Mouse (Mus musculus): ENCODE measurements around the gene Pmpcb.

Pmpcb gene

DNA sequence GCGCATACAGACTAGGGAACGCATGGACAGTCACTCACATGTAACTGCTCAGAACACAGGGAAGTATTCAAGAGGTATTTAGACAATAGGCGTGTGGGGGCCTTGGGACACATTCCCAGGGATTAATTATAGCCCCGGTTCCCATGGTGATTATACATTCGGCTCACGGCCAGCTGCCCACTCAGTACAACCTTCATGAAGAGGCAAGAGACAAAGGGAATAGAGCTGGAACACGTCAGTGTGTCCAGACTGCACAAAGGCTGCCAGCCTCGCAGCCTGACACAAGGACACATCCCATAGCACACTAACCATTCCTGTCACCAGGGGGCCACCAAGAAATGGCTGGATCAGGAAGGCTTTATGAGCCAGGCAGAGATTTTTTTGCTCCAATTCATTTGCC lies 4.0 kb upstream of the Pmpcb start:
- no peak for DNase-seq

GRCm38 (mm10) chr5:21735100-21735499 lies 1.8 kb upstream of the Pmpcb start:
- DNase-seq, result no peak

GRCm38 (mm10) chr5:21735584-21735983 lies 1.4 kb upstream of the Pmpcb start:
- peak; percentile 26 to 55 for DNase-seq

- DNase-seq, result no peak
These were observed 895 bp upstream of the Pmpcb start for GRCm38 (mm10) chr5:21736046-21736445.

DNA sequence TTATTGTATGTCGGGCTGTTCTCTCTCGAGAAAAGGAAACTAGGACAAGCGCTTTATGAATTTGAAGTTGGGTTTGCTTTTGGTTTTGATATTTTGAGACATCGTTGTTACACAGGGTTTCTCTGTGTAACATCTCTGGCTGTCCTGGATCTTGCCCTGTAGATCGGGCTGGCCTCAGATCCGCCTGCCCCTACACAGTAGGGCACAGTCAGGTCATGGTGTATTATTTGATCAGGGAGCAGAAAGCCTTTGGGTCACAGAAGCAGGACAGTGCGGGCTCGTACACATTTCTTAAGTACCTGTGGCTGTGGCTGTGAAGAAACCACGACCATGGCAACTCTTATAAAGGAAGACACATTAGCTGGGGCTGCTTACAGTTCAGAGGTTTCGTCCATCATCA lies 679 bp downstream of the Pmpcb start:
- no peak for DNase-seq

DNA sequence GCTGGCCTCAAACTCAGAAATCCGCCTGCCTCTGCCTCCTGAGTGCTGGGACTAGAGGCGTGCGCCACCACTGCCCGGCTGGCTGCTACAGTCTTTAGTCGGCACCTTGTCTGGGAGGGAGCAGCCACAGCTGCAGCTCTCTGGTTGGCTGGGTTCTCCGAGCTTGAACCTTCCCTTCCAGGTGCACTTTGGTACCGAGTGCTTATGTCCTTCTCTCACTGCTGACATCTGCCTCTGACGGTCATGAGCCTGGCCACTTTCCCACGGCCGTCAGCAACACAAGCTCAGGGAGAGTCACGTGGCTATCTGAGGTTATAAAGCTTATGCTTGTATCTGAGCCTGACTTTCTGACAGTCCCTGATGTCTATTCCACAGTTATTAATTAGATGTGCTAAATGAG lies 2.2 kb downstream of the Pmpcb start:
- DNase-seq, result no peak

GRCm38 (mm10) chr5:21739881-21740280 lies 2.9 kb downstream of the Pmpcb start:
- no peak for DNase-seq

DNA sequence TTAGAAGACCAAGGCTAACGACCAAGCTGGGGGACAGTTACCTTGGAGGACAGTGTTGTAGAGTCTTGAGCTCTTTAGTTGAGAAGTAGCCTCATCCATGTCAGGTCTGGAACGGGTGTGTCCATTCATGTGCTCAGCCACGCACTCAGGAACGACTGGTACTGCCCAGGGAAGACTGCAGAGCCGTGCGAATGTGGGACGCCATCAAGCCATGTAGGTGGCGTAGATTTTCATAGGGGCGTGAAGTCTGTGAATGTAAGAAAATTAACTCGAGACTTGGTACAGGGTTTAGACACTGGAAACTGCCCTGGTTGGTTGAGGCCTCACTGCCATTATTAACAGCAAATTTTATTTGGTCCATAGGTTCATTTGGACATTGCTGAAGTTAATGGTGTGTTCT lies 6.7 kb downstream of the Pmpcb start:
- DNase-seq, result no peak

DNA sequence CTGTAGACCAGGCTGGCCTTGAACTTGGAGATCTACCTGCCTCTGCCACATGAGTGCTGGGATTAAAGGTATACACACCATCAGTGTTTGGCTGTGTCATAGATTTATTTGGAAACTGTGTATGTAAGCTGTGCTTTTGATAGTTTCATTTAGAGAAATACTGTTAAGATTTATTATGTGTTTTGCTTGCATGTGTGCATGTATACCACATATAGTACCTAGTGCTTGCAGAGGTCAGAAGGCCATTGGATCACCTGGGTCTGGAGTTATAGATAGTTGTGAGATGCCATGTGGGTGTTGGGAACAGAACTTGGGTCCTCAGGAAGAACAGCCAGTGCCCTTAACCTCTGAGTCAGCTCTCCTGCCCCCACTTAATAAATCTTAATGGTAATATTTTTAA lies 7.7 kb downstream of the Pmpcb start:
- DNase-seq, result no peak

- no peak for DNase-seq
These were observed 9.0 kb downstream of the Pmpcb start for GRCm38 (mm10) chr5:21745966-21746365.

GRCm38 (mm10) chr5:21768506-21768905 lies 31.6 kb downstream of the Pmpcb start:
- no peak for DNase-seq

DNA sequence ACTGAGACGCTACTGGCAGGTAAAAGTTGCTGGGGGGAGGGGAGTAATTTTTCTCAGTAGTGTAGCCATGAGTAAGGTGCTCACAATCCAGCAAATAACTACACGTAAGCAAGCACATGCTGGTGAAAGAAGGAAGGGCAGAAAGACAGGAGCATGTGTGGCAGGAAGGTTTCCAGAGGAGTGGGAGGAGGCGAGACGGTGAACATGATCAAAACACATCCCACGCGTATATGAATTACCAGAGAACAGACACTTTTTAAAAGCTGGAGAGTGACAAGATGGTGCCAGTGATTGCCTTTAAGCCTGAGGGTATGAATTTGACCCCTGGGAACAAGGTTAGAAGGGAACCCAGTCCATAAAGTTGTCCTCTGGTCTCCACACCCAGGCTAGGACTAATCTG lies 32.9 kb downstream of the Pmpcb start:
- DNase-seq, result no peak

DNA sequence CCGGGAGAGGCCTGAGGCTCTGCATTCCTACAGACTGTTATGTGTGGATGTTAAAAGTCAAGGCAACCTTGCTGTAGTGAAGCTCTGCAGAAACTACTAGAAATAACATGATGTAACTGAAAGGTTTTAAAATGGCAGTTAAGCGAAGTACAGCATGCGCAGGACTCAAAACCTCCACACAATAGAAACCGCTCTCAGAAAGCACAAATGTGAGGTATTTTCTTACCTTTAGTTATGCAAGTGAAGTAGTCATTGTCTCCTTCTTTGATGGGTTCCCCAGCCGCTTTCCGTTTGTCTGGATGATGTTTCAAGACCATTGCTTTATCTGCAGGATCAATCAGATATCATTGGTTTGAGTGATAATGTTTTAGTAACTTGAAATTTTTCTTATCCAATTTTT lies 39.5 kb downstream of the Pmpcb start:
- no peak for DNase-seq

DNA sequence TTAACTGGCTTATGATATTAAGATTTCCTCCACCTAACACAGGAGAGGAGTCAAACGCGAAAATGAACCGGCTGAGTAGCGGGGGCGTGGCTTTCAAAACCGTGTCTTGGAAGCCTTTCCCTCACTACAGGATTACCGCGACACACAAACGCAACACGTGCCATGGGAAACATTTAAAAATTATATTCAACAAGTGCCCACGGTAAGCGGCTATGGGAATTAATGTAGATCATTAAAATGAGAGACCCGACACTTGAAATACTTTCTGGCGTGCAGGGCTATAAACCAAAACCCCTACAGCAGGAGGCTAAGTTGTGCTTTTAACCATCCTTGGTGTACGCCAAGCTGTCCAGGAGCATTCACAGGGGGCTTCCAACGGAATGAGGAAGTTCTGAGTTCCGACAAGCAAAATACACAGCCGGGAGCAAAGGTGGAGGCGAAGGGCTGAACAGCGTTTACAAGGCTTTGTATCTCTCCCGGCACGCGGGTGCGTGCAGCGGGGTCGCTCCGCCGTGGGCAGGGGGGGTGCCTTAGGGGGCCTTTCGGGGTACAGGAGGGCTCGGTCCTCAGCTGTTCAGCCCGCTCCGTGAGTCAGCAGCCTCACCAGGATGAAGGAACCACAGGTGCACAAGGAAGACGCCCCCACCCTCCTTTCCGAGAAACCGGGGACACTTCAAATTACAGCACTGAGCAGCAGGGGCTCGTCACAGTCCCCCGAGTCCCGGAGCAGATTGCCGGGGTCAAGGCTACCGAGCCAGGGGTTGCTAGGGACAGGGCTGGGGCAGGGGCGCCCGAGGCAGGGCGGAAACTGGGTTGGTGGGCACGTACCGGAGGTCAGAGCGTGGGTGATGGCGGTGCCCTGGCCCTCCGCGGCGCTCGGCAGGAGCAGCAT lies 47.5 kb downstream of the Pmpcb start:
- peak; percentile 8 to 64 for DNase-seq

GRCm38 (mm10) chr5:21785053-21785452 lies 48.1 kb downstream of the Pmpcb start, which contains the start of the genes Dnajc2 and Psmc2:
TSS of gene Dnajc2 (minus strand) at chr5:21785251.
TSS of gene Psmc2 (plus strand) at chr5:21785283.
- DNase-seq, result peak; percentile 77 to 80

DNA sequence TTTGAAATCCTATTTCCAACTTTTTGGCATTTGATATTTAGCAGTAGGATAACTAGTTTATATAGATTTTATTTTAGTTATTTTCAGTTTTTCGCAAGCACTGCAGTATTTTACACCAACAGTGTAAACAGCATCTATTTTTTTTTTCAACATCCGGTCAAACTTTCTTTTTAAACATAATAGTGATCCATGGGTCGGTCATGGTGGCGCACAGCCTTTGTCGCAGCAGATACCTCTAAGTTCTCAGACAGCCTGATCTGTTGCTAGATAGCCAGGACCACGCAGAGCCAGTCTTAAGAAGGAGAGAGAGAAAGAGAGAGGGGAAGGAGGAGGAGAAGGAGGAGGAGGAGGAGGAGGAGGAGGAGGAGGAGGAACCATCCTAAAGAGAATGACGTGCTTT lies 48.8 kb downstream of the Pmpcb start:
- no peak for DNase-seq

GRCm38 (mm10) chr5:21786258-21787185 lies 49.6 kb downstream of the Pmpcb start:
- peak; percentile 79 to 87 for DNase-seq

- no peak for DNase-seq
These were observed 50.5 kb downstream of the Pmpcb start for GRCm38 (mm10) chr5:21787186-21788105.

DNA sequence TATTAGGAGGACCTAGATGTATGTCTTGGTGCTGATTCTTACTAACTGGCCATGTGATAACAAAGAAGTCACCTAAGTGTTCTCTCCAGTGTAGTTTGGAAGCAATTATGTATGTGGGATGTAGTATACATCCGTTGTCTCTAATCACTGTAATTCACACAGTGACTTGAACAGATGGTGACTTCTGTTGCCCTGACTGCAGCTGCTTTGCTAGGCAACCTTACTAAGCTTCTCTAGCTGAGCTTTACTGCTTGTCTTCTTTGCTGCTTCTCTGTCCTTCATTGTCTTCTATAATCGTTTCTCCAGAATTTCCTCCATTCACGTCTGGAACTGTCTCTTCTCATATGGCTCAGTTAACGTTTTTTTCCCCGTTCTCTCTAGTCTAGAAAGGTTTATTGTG lies 52.1 kb downstream of the Pmpcb start:
- DNase-seq, result no peak

GRCm38 (mm10) chr5:21792166-21792565 lies 55.2 kb downstream of the Pmpcb start:
- no peak for DNase-seq

GRCm38 (mm10) chr5:21802907-21803306 lies 66.0 kb downstream of the Pmpcb start:
- DNase-seq, result no peak

GRCm38 (mm10) chr5:21803691-21804188 lies 66.8 kb downstream of the Pmpcb start:
- no peak for DNase-seq
